Mouse (Mus musculus): ENCODE results near the gene Srl. TPM values are rescaled to one million over a fixed set of nuclear protein-coding genes. Genes with fewer than 3 reads are reported as not detected.
"Not testable (repeated sequence)": the region's sequence is repeated elsewhere in the genome, so short reads cannot be mapped to it uniquely, and the experiment has no call there.

Gene Srl
- polyA plus RNA-seq, 1 experiment = 11.4 TPM

DNA sequence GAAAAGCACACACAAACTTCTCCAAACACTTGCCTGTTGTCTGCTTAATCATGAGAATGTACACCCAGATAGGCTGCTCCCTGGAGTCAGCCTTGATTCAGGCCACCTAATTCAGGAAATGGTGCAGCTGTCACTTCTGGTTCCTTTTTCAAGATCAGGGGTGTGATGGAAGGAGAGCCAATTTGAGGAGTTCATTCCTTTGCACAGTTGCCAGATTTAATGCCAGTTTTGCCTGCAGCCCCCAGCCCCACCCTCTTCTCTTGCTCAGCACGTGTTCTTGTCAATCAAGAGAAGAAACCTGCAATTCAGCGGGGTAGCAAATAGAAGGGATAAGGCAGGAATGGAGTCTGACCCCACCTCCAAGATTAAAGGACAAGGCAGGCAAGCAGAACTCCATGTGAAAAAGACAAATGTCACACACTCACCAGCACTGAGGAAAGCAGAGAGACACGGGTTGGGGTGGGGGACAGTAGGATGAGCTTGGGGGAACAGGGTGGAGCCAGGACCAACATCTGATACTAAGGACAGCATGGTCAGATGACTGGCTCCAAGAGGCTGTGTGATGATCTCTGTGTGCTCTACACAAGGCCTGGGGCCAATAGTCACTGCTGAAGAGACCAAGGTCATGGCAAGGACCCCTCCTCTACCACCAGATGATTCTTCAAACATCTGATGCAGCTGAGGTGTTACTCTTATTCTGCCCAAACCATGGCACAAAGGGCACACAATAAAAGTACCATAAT is 3.8 kb downstream of the Srl start:
- peaks cover 8% of the 10 kb centered on the region for H3K79me3 ChIP-seq (ENCODE audit: low read depth)
- no peak overlapping the region for H3K4me3 ChIP-seq (ENCODE audit: insufficient read depth, poor library complexity, severe bottlenecking)
- H3ac ChIP-seq (ENCODE audit: control insufficient read depth, insufficient read length, low read depth) = no peak overlapping the region
- H3K27me3 ChIP-seq (ENCODE audit: control insufficient read depth, insufficient read depth, insufficient read length) = no peaks in the 10 kb centered on the region
- TF ChIP-seq CEBPB (IDR thresholded peaks at IDR 0.05; ENCODE audit: low read depth) (no peak), USF1 (IDR thresholded peaks at IDR 0.05; ENCODE audit: low read depth) (peak; percentile 42), MYOD1 (IDR thresholded peaks at IDR 0.05; ENCODE audit: control insufficient read depth, insufficient read length, low read depth) (peak; percentile 83)
- peaks cover 28% of the 10 kb centered on the region for H3K79me2 ChIP-seq (ENCODE audit: control insufficient read depth, insufficient read depth)
- H3K36me3 ChIP-seq (ENCODE audit: control insufficient read depth, insufficient read depth) = no peaks in the 10 kb centered on the region

DNA sequence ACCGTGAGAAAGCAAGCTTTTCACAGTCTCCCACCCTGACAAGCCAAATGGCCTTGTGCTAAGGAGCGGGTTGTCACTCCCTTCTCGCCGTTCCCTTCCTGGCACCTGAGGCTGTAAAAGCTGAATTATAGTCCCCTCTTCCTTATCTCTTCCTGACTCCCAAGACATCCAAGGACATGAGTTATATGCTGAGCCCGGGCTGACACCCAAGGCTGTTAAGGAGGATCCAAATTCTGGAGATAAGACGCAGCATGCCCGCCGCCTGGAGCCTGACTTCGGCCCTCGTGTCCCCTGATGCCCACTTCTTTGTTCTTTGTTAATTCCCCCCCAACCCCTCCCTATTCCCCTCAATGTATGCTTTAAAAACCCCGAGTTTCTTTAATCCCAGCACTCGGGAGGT is 14.2 kb downstream of the Srl start:
- H3K36me3 ChIP-seq (ENCODE audit: control insufficient read depth, insufficient read depth); H3K79me3 ChIP-seq (ENCODE audit: low read depth); H3K4me3 ChIP-seq (ENCODE audit: insufficient read depth, poor library complexity, severe bottlenecking); H3K27me3 ChIP-seq (ENCODE audit: control insufficient read depth, insufficient read depth, insufficient read length); H3ac ChIP-seq (ENCODE audit: control insufficient read depth, insufficient read length, low read depth): not testable (repeated sequence)
- peaks cover 15% of the 10 kb centered on the region for H3K79me2 ChIP-seq (ENCODE audit: control insufficient read depth, insufficient read depth)

DNA sequence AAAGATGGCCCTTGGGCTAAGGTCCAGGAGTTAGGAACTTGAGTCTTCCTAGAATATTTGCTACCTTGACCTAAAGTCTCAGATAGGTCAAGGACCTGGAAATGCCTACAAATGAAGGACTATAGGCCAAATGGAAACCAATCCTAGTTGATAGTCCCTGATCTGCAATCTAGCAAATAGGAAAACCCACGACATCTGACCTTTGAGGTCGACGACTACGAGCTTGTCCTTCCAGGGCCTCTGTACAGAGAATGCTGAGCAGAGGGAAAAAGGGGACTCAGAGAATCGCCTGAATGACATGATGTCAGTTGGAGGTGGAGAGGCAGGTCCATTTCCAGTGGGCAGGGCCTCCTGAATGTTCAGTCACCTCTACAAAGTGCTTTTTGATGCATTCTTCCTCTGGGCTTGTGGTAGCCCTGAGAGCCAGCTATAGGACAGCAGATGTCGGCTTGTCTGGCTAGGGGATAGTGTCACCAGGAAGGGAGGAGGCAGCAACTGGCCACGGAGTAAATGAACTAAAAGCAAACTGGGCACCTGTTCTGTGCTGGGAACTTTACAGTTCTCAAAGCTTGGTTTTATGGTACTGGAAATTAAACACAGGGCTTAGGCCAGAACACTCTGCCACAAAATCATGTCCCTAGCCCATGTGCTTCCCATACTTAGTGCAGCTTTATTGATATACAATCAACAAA is 18.2 kb downstream of the Srl start:
- TF ChIP-seq CEBPB (IDR thresholded peaks at IDR 0.05; ENCODE audit: low read depth) = no peak
- no peak for TF ChIP-seq USF1 (IDR thresholded peaks at IDR 0.05; ENCODE audit: low read depth)
- Histone ChIP-seq H3K79me3 (ENCODE audit: low read depth) (no peaks in the 10 kb centered on the region), H3K27me3 (ENCODE audit: control insufficient read depth, insufficient read depth, insufficient read length) (no peaks in the 10 kb centered on the region), H3K79me2 (ENCODE audit: control insufficient read depth, insufficient read depth) (no peaks in the 10 kb centered on the region), H3K36me3 (ENCODE audit: control insufficient read depth, insufficient read depth) (no peaks in the 10 kb centered on the region), H3K4me3 (ENCODE audit: insufficient read depth, poor library complexity, severe bottlenecking) (no peak overlapping the region), H3ac (ENCODE audit: control insufficient read depth, insufficient read length, low read depth) (no peak overlapping the region)

DNA sequence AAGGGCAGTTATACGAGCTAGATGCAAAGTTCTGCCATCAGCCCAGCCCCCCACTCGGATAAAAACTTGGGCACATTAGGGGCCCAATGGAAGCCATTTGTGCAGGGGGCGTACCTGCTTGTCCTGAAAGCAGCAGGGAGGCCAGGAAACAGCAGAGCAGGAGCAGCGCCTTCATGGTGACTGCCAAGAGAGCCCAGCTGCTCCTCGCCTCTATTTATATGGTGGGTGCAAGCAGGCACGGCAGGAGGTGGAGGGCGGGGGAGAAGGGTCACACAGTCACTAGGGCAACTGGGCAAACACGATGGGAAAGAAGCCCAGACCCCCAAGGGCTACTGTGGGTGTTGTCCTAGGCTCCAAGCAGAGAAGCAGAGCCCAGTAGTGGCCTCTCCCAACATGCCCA is 18.7 kb downstream of the Srl start:
- H3K79me2 ChIP-seq (ENCODE audit: control insufficient read depth, insufficient read depth) = no peaks in the 10 kb centered on the region
- no peak overlapping the region for H3ac ChIP-seq (ENCODE audit: control insufficient read depth, insufficient read length, low read depth)
- H3K27me3 ChIP-seq (ENCODE audit: control insufficient read depth, insufficient read depth, insufficient read length) = no peaks in the 10 kb centered on the region
- TF ChIP-seq MYOD1 (IDR thresholded peaks at IDR 0.05; ENCODE audit: control insufficient read depth, insufficient read length, low read depth) = no peak
- TF ChIP-seq FOSL1 (IDR thresholded peaks at IDR 0.05; ENCODE audit: insufficient read depth, low read length, poor library complexity, severe bottlenecking) = no peak
- TF ChIP-seq USF1 (IDR thresholded peaks at IDR 0.05; ENCODE audit: low read depth) = no peak
- TF ChIP-seq CEBPB (IDR thresholded peaks at IDR 0.05; ENCODE audit: low read depth) = no peak
- TF ChIP-seq CTCF (IDR thresholded peaks at IDR 0.05; ENCODE audit: control insufficient read depth, insufficient read depth, insufficient read length) = no peak
- no peak for TF ChIP-seq MYOG (IDR thresholded peaks at IDR 0.05; ENCODE audit: control insufficient read depth, extremely low read depth, insufficient read length)
- TF ChIP-seq MAX (IDR thresholded peaks at IDR 0.05) = no peak
- no peaks in the 10 kb centered on the region for H3K36me3 ChIP-seq (ENCODE audit: control insufficient read depth, insufficient read depth)
- no peaks in the 10 kb centered on the region for H3K79me3 ChIP-seq (ENCODE audit: low read depth)
- H3K4me3 ChIP-seq (ENCODE audit: insufficient read depth, poor library complexity, severe bottlenecking) = no peak overlapping the region

DNA sequence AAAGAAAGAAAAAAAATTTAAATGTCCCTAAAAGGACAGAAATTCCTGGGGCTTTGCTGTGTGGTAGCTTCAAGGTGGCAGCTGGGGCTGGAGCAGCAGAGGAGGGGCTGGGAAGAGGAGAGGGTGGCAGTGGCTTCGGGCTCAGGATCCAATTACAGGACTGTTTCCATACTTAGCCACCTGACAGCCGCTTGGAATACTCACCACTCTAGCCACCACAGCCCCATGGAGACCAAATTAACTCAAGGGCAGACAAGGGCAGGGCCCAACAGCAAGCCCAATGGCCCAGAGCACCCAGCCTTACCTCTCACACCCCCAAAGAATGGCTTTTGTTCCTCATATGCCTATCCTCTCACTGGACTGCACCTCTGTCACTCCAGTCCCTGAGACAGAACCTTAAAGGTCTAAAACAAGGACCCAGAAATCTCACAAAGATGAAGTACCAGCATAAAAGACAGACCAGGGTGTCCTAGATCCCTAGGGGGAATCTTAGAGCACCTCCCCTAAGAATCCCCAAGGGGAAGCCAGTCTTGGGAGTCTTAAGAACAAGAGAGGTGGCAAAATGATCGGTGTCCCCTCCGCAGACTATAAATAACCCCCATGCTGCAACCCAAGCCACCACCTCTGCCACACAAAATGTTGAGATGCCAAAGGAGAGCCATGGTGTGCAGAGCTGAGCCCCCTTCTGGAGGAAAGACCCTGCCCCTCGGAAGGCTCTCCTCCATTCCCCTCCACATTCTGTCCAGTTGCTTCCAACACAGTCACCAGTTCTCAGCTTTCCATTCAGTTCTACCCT is 19.7 kb downstream of the Srl start:
- no peak overlapping the region for H3K4me3 ChIP-seq (ENCODE audit: insufficient read depth, poor library complexity, severe bottlenecking)
- H3K79me3 ChIP-seq (ENCODE audit: low read depth) = no peaks in the 10 kb centered on the region

DNA sequence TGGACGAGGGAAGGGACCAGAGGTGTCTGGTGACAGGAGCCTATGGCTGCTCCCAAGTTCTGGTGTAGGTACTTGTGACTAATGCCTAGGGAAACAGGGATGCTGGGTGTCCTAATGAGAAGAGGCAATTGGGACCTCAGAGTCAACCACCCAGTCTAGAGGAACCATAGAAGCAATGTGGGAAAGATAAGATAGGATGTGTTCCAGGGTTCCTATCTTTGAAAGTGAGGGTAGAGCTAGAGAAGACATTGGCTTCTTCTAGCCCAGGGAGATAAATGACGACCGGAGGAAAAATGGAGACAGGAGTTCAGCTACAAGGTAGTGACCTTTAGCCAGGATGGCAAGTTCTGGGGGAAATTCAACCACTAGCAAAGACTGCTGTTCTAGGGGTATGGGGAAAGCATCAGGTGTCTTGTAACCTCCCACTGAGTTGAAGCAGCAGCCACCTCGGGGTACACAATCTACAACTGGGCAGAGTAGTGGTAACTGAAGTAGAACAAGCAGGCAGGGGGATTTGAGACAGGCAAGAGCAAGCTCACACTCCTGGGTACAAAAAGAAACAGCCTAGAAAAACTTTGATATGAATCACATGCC is 20.4 kb downstream of the Srl start:
- Histone ChIP-seq H3K36me3 (ENCODE audit: control insufficient read depth, insufficient read depth) (no peaks in the 10 kb centered on the region), H3ac (ENCODE audit: control insufficient read depth, insufficient read length, low read depth) (no peak overlapping the region), H3K27me3 (ENCODE audit: control insufficient read depth, insufficient read depth, insufficient read length) (no peaks in the 10 kb centered on the region), H3K4me3 (ENCODE audit: insufficient read depth, poor library complexity, severe bottlenecking) (no peak overlapping the region), H3K79me2 (ENCODE audit: control insufficient read depth, insufficient read depth) (no peaks in the 10 kb centered on the region), H3K79me3 (ENCODE audit: low read depth) (no peaks in the 10 kb centered on the region)
- TF ChIP-seq FOSL1 (IDR thresholded peaks at IDR 0.05; ENCODE audit: insufficient read depth, low read length, poor library complexity, severe bottlenecking) (no peak), USF1 (IDR thresholded peaks at IDR 0.05; ENCODE audit: low read depth) (no peak), MYOD1 (IDR thresholded peaks at IDR 0.05; ENCODE audit: control insufficient read depth, insufficient read length, low read depth) (no peak), MYOG (IDR thresholded peaks at IDR 0.05; ENCODE audit: control insufficient read depth, extremely low read depth, insufficient read length) (no peak), CEBPB (IDR thresholded peaks at IDR 0.05; ENCODE audit: low read depth) (no peak), CTCF (IDR thresholded peaks at IDR 0.05; ENCODE audit: control insufficient read depth, insufficient read depth, insufficient read length) (no peak), MAX (IDR thresholded peaks at IDR 0.05) (no peak)

More for the DNA sequence above, 19.7 kb downstream of the Srl start:
- no peak overlapping the region for H3ac ChIP-seq (ENCODE audit: control insufficient read depth, insufficient read length, low read depth)
- H3K79me2 ChIP-seq (ENCODE audit: control insufficient read depth, insufficient read depth) = no peaks in the 10 kb centered on the region
- TF ChIP-seq USF1 (IDR thresholded peaks at IDR 0.05; ENCODE audit: low read depth) = no peak
- no peak for TF ChIP-seq MYOG (IDR thresholded peaks at IDR 0.05; ENCODE audit: control insufficient read depth, extremely low read depth, insufficient read length)
- TF ChIP-seq CTCF (IDR thresholded peaks at IDR 0.05; ENCODE audit: control insufficient read depth, insufficient read depth, insufficient read length) = no peak
- TF ChIP-seq CEBPB (IDR thresholded peaks at IDR 0.05; ENCODE audit: low read depth) = no peak
- no peak for TF ChIP-seq MYOD1 (IDR thresholded peaks at IDR 0.05; ENCODE audit: control insufficient read depth, insufficient read length, low read depth)
- TF ChIP-seq MAX (IDR thresholded peaks at IDR 0.05) = no peak
- no peaks in the 10 kb centered on the region for H3K36me3 ChIP-seq (ENCODE audit: control insufficient read depth, insufficient read depth)
- H3K27me3 ChIP-seq (ENCODE audit: control insufficient read depth, insufficient read depth, insufficient read length) = no peaks in the 10 kb centered on the region
